12 mouse cellular contexts compared by ENCODE assay signal in the genomic region with DNA sequence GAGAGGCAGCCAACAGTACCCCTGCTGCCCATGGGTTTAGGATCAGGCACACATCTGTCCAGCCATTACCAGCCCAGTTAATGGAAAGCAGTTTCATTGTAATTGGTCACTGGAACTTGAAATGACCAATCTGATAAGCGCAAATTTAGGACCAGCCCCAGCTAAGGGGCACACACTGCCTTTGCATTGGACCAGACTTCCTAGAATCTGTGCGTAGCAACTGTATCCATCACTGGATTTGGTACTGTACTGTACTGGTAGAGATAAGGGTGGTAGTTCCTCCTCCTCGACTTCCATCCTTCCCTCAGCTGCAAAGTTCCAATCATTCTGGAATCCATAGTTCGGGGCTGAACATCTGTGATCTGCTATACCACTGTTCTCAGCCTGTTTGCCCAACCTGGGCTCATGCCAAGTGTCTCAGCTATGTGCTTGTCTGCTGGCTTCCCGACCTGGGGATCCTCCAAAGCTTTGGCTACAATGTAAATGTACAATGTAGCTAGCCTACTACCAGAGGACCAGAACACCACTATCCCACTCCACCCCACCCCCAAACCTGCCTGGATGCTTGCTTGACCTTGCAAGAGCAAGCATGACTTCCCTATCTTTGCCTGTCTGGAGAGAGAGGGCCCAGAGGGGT. TPM values are rescaled to one million over a fixed set of nuclear protein-coding genes. Genes with fewer than 3 reads are reported as not detected.
DNase-seq lines count a peak whose midpoint lies in the region; ATAC-seq lines count a peak whose summit lies in the region.
"Had no signal": no experiment of that assay in that cellular context is flagged by ENCODE, and none has a peak within 500 bp of the region (broad histone marks: within the 10 kb centered on the region; RNA-seq: fewer than 3 reads in every experiment).

No protein-coding gene starts in this region.

- ATAC-seq in kidney, embryonic 14.5 days (ENCODE audit: low FRiP score, low TSS enrichment): 0 out of 2 replicates have a peak, but pooled peaks have one; percentile 50
- peak; percentile 20; the same call in 1 of the 2 replicates for ATAC-seq in embryonic facial prominence, embryonic 15.5 days (ENCODE audit: insufficient number of reproducible peaks, low FRiP score, low TSS enrichment, low read depth)
- peak; percentile 53 for ATAC-seq in hindbrain, embryonic 16.5 days
- no peak for ATAC-seq in neural tube, embryonic 13.5 days (ENCODE audit: low read depth)
- no peak for ATAC-seq in CD4-positive, CD25-positive, alpha-beta regulatory T cell, adult 4 months
- ATAC-seq: inflammation-experienced regulatory T-cells, adult 6 months had no signal

- no peak for DNase-seq in kidney, adult 9 months
- DNase-seq in layer of hippocampus, postnatal 14 days (ENCODE audit: low spot score in 2 of 2): no peak
- no peak for DNase-seq in spleen, adult 12 weeks (ENCODE audit: low spot score)
- DNase-seq: heart, adult 18-20 months; liver, embryonic 13.5 days had no signal

- H3K9me3 ChIP-seq in kidney, embryonic 14.5 days (ENCODE audit: control insufficient read depth, low read length): no peaks in the 10 kb centered on the region
- H3K9me3 ChIP-seq in embryonic facial prominence, embryonic 15.5 days (replicated peaks): no peaks in the 10 kb centered on the region
- H3K9me3 ChIP-seq in hindbrain, embryonic 16.5 days (ENCODE audit: control insufficient read depth, low read length): no peaks in the 10 kb centered on the region
- H3K9me3 ChIP-seq in neural tube, embryonic 13.5 days: no peaks in the 10 kb centered on the region
- H3K9me3 ChIP-seq: liver, embryonic 13.5 days had no signal

- no peak overlapping the region for H3K4me3 ChIP-seq in kidney, embryonic 14.5 days (ENCODE audit: low read length)
- no peak overlapping the region for H3K4me3 ChIP-seq in embryonic facial prominence, embryonic 15.5 days (replicated peaks)
- H3K4me3 ChIP-seq in hindbrain, embryonic 16.5 days (ENCODE audit: low read length): no peak overlapping the region
- H3K4me3 ChIP-seq in neural tube, embryonic 13.5 days: no peak overlapping the region
- H3K4me3 ChIP-seq: liver, embryonic 13.5 days; megakaryocyte, embryonic 14.5 days had no signal

- H3K27ac ChIP-seq in kidney, embryonic 14.5 days (ENCODE audit: low read depth, low read length): no peak overlapping the region
- peak overlapping the region; percentile 67 for H3K27ac ChIP-seq in embryonic facial prominence, embryonic 15.5 days (replicated peaks)
- H3K27ac ChIP-seq in hindbrain, embryonic 16.5 days (ENCODE audit: low read depth, low read length): no peak overlapping the region; the same call in 1 of the 2 replicates
- H3K27ac ChIP-seq in neural tube, embryonic 13.5 days (replicated peaks): peak overlapping the region; percentile 78
- H3K27ac ChIP-seq: liver, embryonic 13.5 days had no signal

- no peaks in the 10 kb centered on the region; the same call in 1 of the 2 replicates for H3K27me3 ChIP-seq in kidney, embryonic 14.5 days (ENCODE audit: control insufficient read depth, insufficient read depth, low read length)
- H3K27me3 ChIP-seq in embryonic facial prominence, embryonic 15.5 days: no peaks in the 10 kb centered on the region
- no peaks in the 10 kb centered on the region for H3K27me3 ChIP-seq in hindbrain, embryonic 16.5 days (replicated peaks; ENCODE audit: control insufficient read depth, insufficient read depth, low read length)
- H3K27me3 ChIP-seq in neural tube, embryonic 13.5 days: no peaks in the 10 kb centered on the region
- H3K27me3 ChIP-seq: megakaryocyte, embryonic 14.5 days had no signal

- no peak overlapping the region for H3K4me2 ChIP-seq in kidney, embryonic 14.5 days (replicated peaks; ENCODE audit: low read depth, low read length)
- 0 out of 2 replicates have a peak overlapping the region, but pooled peaks have one; percentile 0 for H3K4me2 ChIP-seq in embryonic facial prominence, embryonic 15.5 days (replicated peaks)
- no peak overlapping the region for H3K4me2 ChIP-seq in hindbrain, embryonic 16.5 days (ENCODE audit: low read length)
- no peak overlapping the region for H3K4me2 ChIP-seq in neural tube, embryonic 13.5 days
- H3K4me2 ChIP-seq: liver, embryonic 13.5 days had no signal

- WGBS in kidney, embryonic 14.5 days: 73% methylated on average over 5 of the region's 5 CpGs
- 33% methylated on average over 5 of the region's 5 CpGs for WGBS in embryonic facial prominence, embryonic 15.5 days
- WGBS in hindbrain, embryonic 16.5 days: 60% methylated on average over 5 of the region's 5 CpGs
- whole genome bisulfite sequencing in neural tube, embryonic 13.5 days: 70% methylated on average over 5 of the region's 5 CpGs

- no peaks in the 10 kb centered on the region for H3K36me3 ChIP-seq in kidney, embryonic 14.5 days (ENCODE audit: control insufficient read depth, insufficient read depth, low read length)
- H3K36me3 ChIP-seq in embryonic facial prominence, embryonic 15.5 days: no peaks in the 10 kb centered on the region
- no peaks in the 10 kb centered on the region for H3K36me3 ChIP-seq in hindbrain, embryonic 16.5 days (ENCODE audit: control insufficient read depth, insufficient read depth, low read length)
- H3K36me3 ChIP-seq in neural tube, embryonic 13.5 days: no peaks in the 10 kb centered on the region
- H3K36me3 ChIP-seq: liver, embryonic 13.5 days had no signal

- no peak overlapping the region for H3K9ac ChIP-seq in kidney, embryonic 14.5 days (ENCODE audit: low read depth, low read length)
- no peak overlapping the region for H3K9ac ChIP-seq in embryonic facial prominence, embryonic 15.5 days
- H3K9ac ChIP-seq in hindbrain, embryonic 16.5 days (ENCODE audit: low read depth, low read length): no peak overlapping the region
- H3K9ac ChIP-seq in neural tube, embryonic 13.5 days: no peak overlapping the region
- H3K9ac ChIP-seq: liver, embryonic 13.5 days had no signal

- H3K4me1 ChIP-seq in kidney, embryonic 14.5 days (ENCODE audit: control insufficient read depth, insufficient read depth, low read length): peaks cover 13% of the 10 kb centered on the region
- peaks cover 42% of the 10 kb centered on the region for H3K4me1 ChIP-seq in embryonic facial prominence, embryonic 15.5 days
- H3K4me1 ChIP-seq in hindbrain, embryonic 16.5 days (ENCODE audit: control insufficient read depth, insufficient read depth, low read depth, low read length): peaks cover 20% of the 10 kb centered on the region
- H3K4me1 ChIP-seq in neural tube, embryonic 13.5 days (replicated peaks): peaks cover 46% of the 10 kb centered on the region
- H3K4me1 ChIP-seq: liver, embryonic 13.5 days; megakaryocyte, embryonic 14.5 days had no signal

RNA-seq across cellular contexts. Expression of gene Kctd15, which starts 49.1 kb away (rescaled TPM):
- 15.7 and 28.7 TPM in 2 replicates for polyA plus RNA-seq in kidney, embryonic 14.5 days (2014; fragmentation: Nextera tagmentation; extraction: Ambion mirVana)
- polyA plus RNA-seq in embryonic facial prominence, embryonic 15.5 days (2015; fragmentation: Nextera tagmentation; extraction: Ambion mirVana): 37.7 and 39.1 TPM in 2 replicates
- polyA plus RNA-seq in hindbrain, embryonic 16.5 days (2015; fragmentation: Nextera tagmentation; extraction: Ambion mirVana): 18.0 and 21.6 TPM in 2 replicates
- polyA plus RNA-seq in neural tube, embryonic 13.5 days (2015; fragmentation: Nextera tagmentation; extraction: Ambion mirVana): 38.3 and 39.6 TPM in 2 replicates
- polyA plus RNA-seq in CD4-positive, CD25-positive, alpha-beta regulatory T cell, adult 4 months (2017; shearing (Covaris generic)): not detected
- total RNA-seq in layer of hippocampus, postnatal 14 days (2021): 10 to 100 TPM; 15.9 to 16.4 TPM
- polyA plus RNA-seq: inflammation-experienced regulatory T-cells, adult 6 months had no signal

Comparison
In these comparisons a context has a peak if more than half of its experiments do, and no peak if none do; other contexts are left out.
1. ATAC-seq: peak in kidney, embryonic 14.5 days (single experiment), embryonic facial prominence, embryonic 15.5 days (single experiment) and hindbrain, embryonic 16.5 days (single experiment); none in neural tube, embryonic 13.5 days (single experiment) and CD4-positive, CD25-positive, alpha-beta regulatory T cell, adult 4 months (single experiment).
2. H3K27ac ChIP-seq: peak in embryonic facial prominence, embryonic 15.5 days (single experiment) and neural tube, embryonic 13.5 days (single experiment); none in kidney, embryonic 14.5 days (single experiment) and hindbrain, embryonic 16.5 days (single experiment).
3. RNA of gene Kctd15, which starts 49.1 kb away (polyA plus RNA-seq): 38.3 to 39.6 TPM in neural tube, embryonic 13.5 days, 37.7 to 39.1 TPM in embryonic facial prominence, embryonic 15.5 days, 18.0 to 21.6 TPM in hindbrain, embryonic 16.5 days and 15.7 to 28.7 TPM in kidney, embryonic 14.5 days; not detected in CD4-positive, CD25-positive, alpha-beta regulatory T cell, adult 4 months; every median in the first group is over 10 times any median in the second.